Mouse (Mus musculus): ENCODE measurements around the gene Pzp. TPM values are rescaled to one million over a fixed set of nuclear protein-coding genes. Genes with fewer than 3 reads are reported as not detected.

Pzp gene
- not detected for total RNA-seq (2023)

GRCm38 (mm10) chr6:128526601-128527000, at the start of gene Pzp:
Pzp (minus strand) TSS chr6:128526720.

GRCm38 (mm10) chr6:128438317-128438870, 88.1 kb downstream of the Pzp start, which contains the start of gene Fkbp4:
Fkbp4 (minus strand) TSS chr6:128438677.

Other genes with a start within 250 kb of the Pzp start
- gene Tead4, start 225.9 kb downstream of the Pzp start, total RNA-seq (2023), result not detected
- gene Tulp3, start 170.9 kb downstream of the Pzp start, total RNA-seq (2023), result 3.7 TPM
- 58.1 TPM for gene Rhno1, start 163.8 kb downstream of the Pzp start, total RNA-seq (2023)
- gene Foxm1, start 163.8 kb downstream of the Pzp start, total RNA-seq (2023), result 8.2 TPM
- gene Tex52, start 151.3 kb downstream of the Pzp start, total RNA-seq (2023), result 0.71 TPM
- not detected for gene Gm44596, start 151.2 kb downstream of the Pzp start, total RNA-seq (2023)
- gene Nrip2, start 127.4 kb downstream of the Pzp start, total RNA-seq (2023), result not detected
- gene Itfg2, start 101.8 kb downstream of the Pzp start, total RNA-seq (2023), result 61.9 TPM
- gene Fkbp4, start 88.0 kb downstream of the Pzp start, total RNA-seq (2023), result 82.5 TPM
- not detected for gene A2ml1, start 54.9 kb upstream of the Pzp start, total RNA-seq (2023)
- 2.4 TPM for gene Klrb1a, start 96.8 kb upstream of the Pzp start, total RNA-seq (2023)
- 3.7 TPM for gene Clec2h, start 135.7 kb upstream of the Pzp start, total RNA-seq (2023)
- gene Klrb1, start 196.3 kb upstream of the Pzp start, total RNA-seq (2023), result 0.80 TPM